Mouse (Mus musculus) ZHBTc4 (cell line): ENCODE measurements around the gene Arhgap15.
A peak's percentile ranks its signal among the peaks of the same experiment; 100 is the strongest.

Source experiments
- DNase-seq: peaks from one replicate; pipeline ENCODE4 v3.0.0-alpha.2; 2011; ENCODE audit warnings: low read depth, low spot score

Gene Arhgap15

GRCm38 (mm10) chr2:43748287-43748983 is at the start of gene Arhgap15:
Arhgap15 (plus strand) TSS chr2:43748824.
- DNase-seq, result no peak

GRCm38 (mm10) chr2:43712611-43713138 is 35.9 kb upstream of the Arhgap15 start:
- no peak for DNase-seq

GRCm38 (mm10) chr2:43722446-43723103 is 26.0 kb upstream of the Arhgap15 start:
- peak; percentile 83 for DNase-seq

- no peak for DNase-seq
Measured at GRCm38 (mm10) chr2:43723104-43723541, 25.5 kb upstream of the Arhgap15 start.

- DNase-seq, result no peak
Measured at GRCm38 (mm10) chr2:43727181-43727580, 21.4 kb upstream of the Arhgap15 start.

- no peak for DNase-seq
Measured at GRCm38 (mm10) chr2:43727693-43728092, 20.9 kb upstream of the Arhgap15 start.

- DNase-seq, result no peak
Measured at GRCm38 (mm10) chr2:43728831-43729230, 19.8 kb upstream of the Arhgap15 start.

- peak; percentile 85 for DNase-seq
Measured at GRCm38 (mm10) chr2:43732396-43732795, 16.2 kb upstream of the Arhgap15 start.

- peak; percentile 63 for DNase-seq
Measured at GRCm38 (mm10) chr2:43735071-43735470, 13.6 kb upstream of the Arhgap15 start.

GRCm38 (mm10) chr2:43737546-43737945 is 11.1 kb upstream of the Arhgap15 start:
- DNase-seq, result peak; percentile 32

GRCm38 (mm10) chr2:43738562-43739112 is 10.0 kb upstream of the Arhgap15 start:
- DNase-seq, result no peak

- DNase-seq, result no peak
Measured at GRCm38 (mm10) chr2:43739190-43739818, 9.3 kb upstream of the Arhgap15 start.

- no peak for DNase-seq
Measured at GRCm38 (mm10) chr2:43749321-43749720, 697 bp downstream of the Arhgap15 start.

GRCm38 (mm10) chr2:43755899-43756298 is 7.3 kb downstream of the Arhgap15 start:
- DNase-seq, result no peak

- no peak for DNase-seq
Measured at GRCm38 (mm10) chr2:43756626-43757025, 8.0 kb downstream of the Arhgap15 start.

- DNase-seq, result no peak
Measured at GRCm38 (mm10) chr2:43761735-43762134, 13.1 kb downstream of the Arhgap15 start.

- DNase-seq, result no peak
Measured at GRCm38 (mm10) chr2:43763279-43763678, 14.7 kb downstream of the Arhgap15 start.

GRCm38 (mm10) chr2:43764456-43764855 is 15.8 kb downstream of the Arhgap15 start:
- no peak for DNase-seq

GRCm38 (mm10) chr2:43766200-43766599 is 17.6 kb downstream of the Arhgap15 start:
- no peak for DNase-seq

GRCm38 (mm10) chr2:43769850-43770570 is 21.4 kb downstream of the Arhgap15 start:
- DNase-seq, result no peak

- no peak for DNase-seq
Measured at GRCm38 (mm10) chr2:43772640-43773039, 24.0 kb downstream of the Arhgap15 start.
